Mouse (Mus musculus): Measurements from ENCODE around the gene Gucy1b1. TPM values are rescaled to one million over a fixed set of nuclear protein-coding genes. Genes with fewer than 3 reads are reported as not detected.

The Gucy1b1 gene
- polyA plus RNA-seq, 1 experiment from 2014 or later = 6.6 TPM

- no peak for ATAC-seq (ENCODE audit: insufficient read depth, low FRiP score, low TSS enrichment)
- WGBS = 84% methylated on average over 5 of the region's 5 CpGs
These were observed 6.7 kb downstream of the Gucy1b1 start for GRCm38 (mm10) chr3:82067830-82068229.

GRCm38 (mm10) chr3:82061402-82062180, 12.9 kb downstream of the Gucy1b1 start:
- H3K27ac ChIP-seq (ENCODE audit: low read depth, low read length) = no peak overlapping the region
- no peaks in the 10 kb centered on the region for H3K27me3 ChIP-seq (ENCODE audit: control insufficient read depth, insufficient read depth, low read length)
- WGBS = 43% methylated on average over 9 of the region's 9 CpGs
- H3K9me3 ChIP-seq (ENCODE audit: control insufficient read depth, low read length) = no peaks in the 10 kb centered on the region
- H3K9ac ChIP-seq (ENCODE audit: low read length) = no peak overlapping the region
- H3K4me2 ChIP-seq (ENCODE audit: low read depth) = no peak overlapping the region
- no peaks in the 10 kb centered on the region for H3K36me3 ChIP-seq (ENCODE audit: control insufficient read depth, insufficient read depth, low read length)
- H3K4me1 ChIP-seq (ENCODE audit: control insufficient read depth, insufficient read depth, low read length) = no peaks in the 10 kb centered on the region
- ATAC-seq (ENCODE audit: insufficient read depth, low FRiP score, low TSS enrichment) = no peak
- no peak for DNase-seq (ENCODE audit: low spot score)
- H3K4me3 ChIP-seq (ENCODE audit: low read depth, low read length) = no peak overlapping the region

More at GRCm38 (mm10) chr3:82067830-82068229, 6.7 kb downstream of the Gucy1b1 start:
- Histone ChIP-seq H3K9ac (ENCODE audit: low read length) (no peak overlapping the region), H3K36me3 (ENCODE audit: control insufficient read depth, insufficient read depth, low read length) (no peaks in the 10 kb centered on the region), H3K4me1 (ENCODE audit: control insufficient read depth, insufficient read depth, low read length) (no peaks in the 10 kb centered on the region), H3K4me2 (ENCODE audit: low read depth) (no peak overlapping the region), H3K9me3 (ENCODE audit: control insufficient read depth, low read length) (no peaks in the 10 kb centered on the region), H3K4me3 (ENCODE audit: low read depth, low read length) (no peak overlapping the region), H3K27ac (ENCODE audit: low read depth, low read length) (no peak overlapping the region), H3K27me3 (ENCODE audit: control insufficient read depth, insufficient read depth, low read length) (no peaks in the 10 kb centered on the region)
- no peak for DNase-seq (ENCODE audit: low spot score)

GRCm38 (mm10) chr3:82057201-82057600, 17.3 kb downstream of the Gucy1b1 start:
- DNase-seq (ENCODE audit: low spot score) (no peak), ATAC-seq (ENCODE audit: insufficient read depth, low FRiP score, low TSS enrichment) (no peak)
- Histone ChIP-seq H3K4me2 (ENCODE audit: low read depth) (no peak overlapping the region), H3K4me1 (ENCODE audit: control insufficient read depth, insufficient read depth, low read length) (no peaks in the 10 kb centered on the region), H3K4me3 (ENCODE audit: low read depth, low read length) (no peak overlapping the region), H3K27ac (ENCODE audit: low read depth, low read length) (no peak overlapping the region), H3K36me3 (ENCODE audit: control insufficient read depth, insufficient read depth, low read length) (no peaks in the 10 kb centered on the region), H3K27me3 (ENCODE audit: control insufficient read depth, insufficient read depth, low read length) (no peaks in the 10 kb centered on the region), H3K9me3 (ENCODE audit: control insufficient read depth, low read length) (no peaks in the 10 kb centered on the region), H3K9ac (ENCODE audit: low read length) (no peak overlapping the region)
- WGBS = 70% methylated on average over 5 of the region's 5 CpGs

GRCm38 (mm10) chr3:82054283-82054974, 20.1 kb downstream of the Gucy1b1 start:
- Histone ChIP-seq H3K9ac (ENCODE audit: low read length) (no peak overlapping the region), H3K4me1 (ENCODE audit: control insufficient read depth, insufficient read depth, low read length) (no peaks in the 10 kb centered on the region), H3K4me3 (ENCODE audit: low read depth, low read length) (no peak overlapping the region), H3K27ac (ENCODE audit: low read depth, low read length) (no peak overlapping the region), H3K36me3 (ENCODE audit: control insufficient read depth, insufficient read depth, low read length) (no peaks in the 10 kb centered on the region), H3K27me3 (ENCODE audit: control insufficient read depth, insufficient read depth, low read length) (no peaks in the 10 kb centered on the region), H3K4me2 (ENCODE audit: low read depth) (no peak overlapping the region), H3K9me3 (ENCODE audit: control insufficient read depth, low read length) (no peaks in the 10 kb centered on the region)
- ATAC-seq (ENCODE audit: insufficient read depth, low FRiP score, low TSS enrichment) (no peak), DNase-seq (ENCODE audit: low spot score) (no peak)
- WGBS = 71% methylated on average over 5 of the region's 5 CpGs

- Histone ChIP-seq H3K4me1 (ENCODE audit: control insufficient read depth, insufficient read depth, low read length) (no peaks in the 10 kb centered on the region), H3K36me3 (ENCODE audit: control insufficient read depth, insufficient read depth, low read length) (no peaks in the 10 kb centered on the region), H3K4me3 (ENCODE audit: low read depth, low read length) (no peak overlapping the region), H3K4me2 (ENCODE audit: low read depth) (no peak overlapping the region), H3K9ac (ENCODE audit: low read length) (no peak overlapping the region), H3K9me3 (ENCODE audit: control insufficient read depth, low read length) (no peaks in the 10 kb centered on the region), H3K27me3 (ENCODE audit: control insufficient read depth, insufficient read depth, low read length) (no peaks in the 10 kb centered on the region), H3K27ac (ENCODE audit: low read depth, low read length) (no peak overlapping the region)
- WGBS = 51% methylated on average over 2 of the region's 2 CpGs
- DNase-seq (ENCODE audit: low spot score) = no peak
- ATAC-seq (ENCODE audit: insufficient read depth, low FRiP score, low TSS enrichment) = no peak
These were observed 22.5 kb downstream of the Gucy1b1 start for GRCm38 (mm10) chr3:82052029-82052428.

- Histone ChIP-seq H3K9me3 (ENCODE audit: control insufficient read depth, low read length) (no peaks in the 10 kb centered on the region), H3K4me2 (ENCODE audit: low read depth) (no peak overlapping the region), H3K27ac (ENCODE audit: low read depth, low read length) (no peak overlapping the region), H3K36me3 (ENCODE audit: control insufficient read depth, insufficient read depth, low read length) (no peaks in the 10 kb centered on the region), H3K27me3 (ENCODE audit: control insufficient read depth, insufficient read depth, low read length) (no peaks in the 10 kb centered on the region), H3K4me3 (ENCODE audit: low read depth, low read length) (no peak overlapping the region), H3K4me1 (ENCODE audit: control insufficient read depth, insufficient read depth, low read length) (no peaks in the 10 kb centered on the region), H3K9ac (ENCODE audit: low read length) (no peak overlapping the region)
- no peak for ATAC-seq (ENCODE audit: insufficient read depth, low FRiP score, low TSS enrichment)
- DNase-seq (ENCODE audit: low spot score) = no peak
These were observed 23.0 kb downstream of the Gucy1b1 start for GRCm38 (mm10) chr3:82051468-82051867.

- Histone ChIP-seq H3K27me3 (ENCODE audit: control insufficient read depth, insufficient read depth, low read length) (no peaks in the 10 kb centered on the region), H3K4me1 (ENCODE audit: control insufficient read depth, insufficient read depth, low read length) (no peaks in the 10 kb centered on the region), H3K9ac (ENCODE audit: low read length) (no peak overlapping the region), H3K4me2 (ENCODE audit: low read depth) (no peak overlapping the region), H3K4me3 (ENCODE audit: low read depth, low read length) (no peak overlapping the region), H3K36me3 (ENCODE audit: control insufficient read depth, insufficient read depth, low read length) (no peaks in the 10 kb centered on the region), H3K27ac (ENCODE audit: low read depth, low read length) (no peak overlapping the region), H3K9me3 (ENCODE audit: control insufficient read depth, low read length) (no peaks in the 10 kb centered on the region)
- DNase-seq (ENCODE audit: low spot score) = no peak
- no peak for ATAC-seq (ENCODE audit: insufficient read depth, low FRiP score, low TSS enrichment)
- 63% methylated on average over 7 of the region's 7 CpGs for WGBS
These were observed 25.8 kb downstream of the Gucy1b1 start for GRCm38 (mm10) chr3:82048681-82049080.

- H3K9me3 ChIP-seq (ENCODE audit: control insufficient read depth, low read length) = no peaks in the 10 kb centered on the region
- H3K36me3 ChIP-seq (ENCODE audit: control insufficient read depth, insufficient read depth, low read length) = no peaks in the 10 kb centered on the region
- no peak overlapping the region for H3K27ac ChIP-seq (ENCODE audit: low read depth, low read length)
- no peak overlapping the region for H3K9ac ChIP-seq (ENCODE audit: low read length)
- no peak overlapping the region for H3K4me3 ChIP-seq (ENCODE audit: low read depth, low read length)
- H3K4me2 ChIP-seq (ENCODE audit: low read depth) = no peak overlapping the region
- no peaks in the 10 kb centered on the region for H3K27me3 ChIP-seq (ENCODE audit: control insufficient read depth, insufficient read depth, low read length)
- ATAC-seq (ENCODE audit: insufficient read depth, low FRiP score, low TSS enrichment) = 0 out of 2 replicates have a peak, but pooled peaks have one; percentile 23
- 68% methylated on average over 4 of the region's 4 CpGs for WGBS
- no peak for DNase-seq (ENCODE audit: low spot score)
- H3K4me1 ChIP-seq (ENCODE audit: control insufficient read depth, insufficient read depth, low read length) = no peaks in the 10 kb centered on the region
These were observed 26.4 kb downstream of the Gucy1b1 start for GRCm38 (mm10) chr3:82048078-82048477.
